Mouse (Mus musculus) megakaryocyte, embryonic 14.5 days (primary cell): ENCODE measurements around the gene Nkiras1. TPM values are rescaled to one million over a fixed set of nuclear protein-coding genes. Genes with fewer than 3 reads are reported as not detected.
"Not testable (repeated sequence)": the region's sequence is repeated elsewhere in the genome, so short reads cannot be mapped to it uniquely, and the experiment has no call there.

ENCODE experiments used
- H3K27me3 ChIP-seq: replicated peaks from 2 replicates; pipeline ENCODE3; 2012; ENCODE audit warnings: inconsistent platforms
- H3K36me3 ChIP-seq: replicated peaks from 2 replicates; pipeline ENCODE3; 2012; ENCODE audit warnings: low read length, inconsistent platforms, mixed read lengths
- H3K4me1 ChIP-seq: 2 replicates; pipeline ENCODE4 v1.6.1; 2012; ENCODE audit warnings: inconsistent platforms
- H3K4me3 ChIP-seq: replicated peaks from 2 replicates; pipeline ENCODE3; 2012; ENCODE audit warnings: moderate library complexity, mild to moderate bottlenecking, inconsistent platforms
- H3K9me3 ChIP-seq: 2 replicates; pipeline ENCODE4 v1.6.1; 2012; ENCODE audit warnings: inconsistent platforms
- FLI1 ChIP-seq: IDR thresholded peaks from 2 replicates; pipeline ENCODE4 v1.6.1; 2012; ENCODE audit warnings: low read length, inconsistent platforms, mixed read lengths
- GATA1 ChIP-seq: IDR thresholded peaks from 3 replicates; pipeline ENCODE4 v1.6.1; 2012; ENCODE audit warnings: mixed read lengths, low read length, inconsistent platforms, borderline replicate concordance
- polyA plus RNA-seq: library from polyadenylated mRNA; stranded (reverse); fragments of >175 nt; gene quantifications from 2 replicates; pipeline ENCODE4 v1.2.3, GENCODE M21; 2012; ENCODE audit warnings: low replicate concordance; ENCODE audit not compliant: insufficient read depth

Gene Nkiras1
- polyA plus RNA-seq, result 0.51 TPM in 1 of 2 replicates, not detected in the other

GRCm38 (mm10) chr14:18270529-18271441, at the start of gene Nkiras1, which contains the start of gene Rpl15:
Gene Nkiras1 (plus strand): TSS chr14:18271136.
Gene Rpl15 (minus strand): TSS chr14:18271391.
- peak within 1 kb of the TSS; percentile 96 for H3K4me3 ChIP-seq
- H3K9me3 ChIP-seq, result no peaks in the 10 kb centered on the region
- H3K4me1 ChIP-seq, result peaks cover 9% of the 10 kb centered on the region
- TF ChIP-seq FLI1 (peak; percentile 84), GATA1 (no peak)
- no peaks in the 10 kb centered on the region for H3K27me3 ChIP-seq
- peaks cover 42% of the 10 kb centered on the region for H3K36me3 ChIP-seq

- H3K4me1 ChIP-seq, result peaks cover 20% of the 10 kb centered on the region
- peaks cover 3% of the 10 kb centered on the region; the same call in 1 of the 2 replicates for H3K9me3 ChIP-seq
- no peak for TF ChIP-seq GATA1
- no peak for TF ChIP-seq FLI1
- H3K27me3 ChIP-seq, result no peaks in the 10 kb centered on the region
- H3K4me3 ChIP-seq, result no peak overlapping the region
- no peaks in the 10 kb centered on the region for H3K36me3 ChIP-seq
Measured at GRCm38 (mm10) chr14:18221977-18222376, 49.0 kb upstream of the Nkiras1 start.

- H3K4me1 ChIP-seq, H3K27me3 ChIP-seq, H3K9me3 ChIP-seq, H3K4me3 ChIP-seq, H3K36me3 ChIP-seq: not testable (repeated sequence)
Measured at GRCm38 (mm10) chr14:18225431-18225830, 45.5 kb upstream of the Nkiras1 start.

GRCm38 (mm10) chr14:18226181-18226580, 44.8 kb upstream of the Nkiras1 start:
- not testable (repeated sequence) for H3K27me3 ChIP-seq, H3K9me3 ChIP-seq, H3K4me3 ChIP-seq, H3K4me1 ChIP-seq, H3K36me3 ChIP-seq

- H3K4me1 ChIP-seq, result peaks cover 19% of the 10 kb centered on the region
- not testable (repeated sequence) for H3K9me3 ChIP-seq, H3K36me3 ChIP-seq, H3K27me3 ChIP-seq, H3K4me3 ChIP-seq
Measured at GRCm38 (mm10) chr14:18229751-18230150, 41.2 kb upstream of the Nkiras1 start.

- H3K4me1 ChIP-seq, result peaks cover 28% of the 10 kb centered on the region
- H3K27me3 ChIP-seq, H3K9me3 ChIP-seq: not testable (repeated sequence)
Measured at GRCm38 (mm10) chr14:18231866-18232265, 39.1 kb upstream of the Nkiras1 start.

GRCm38 (mm10) chr14:18233076-18233475, 37.9 kb upstream of the Nkiras1 start:
- Histone ChIP-seq H3K36me3 (no peaks in the 10 kb centered on the region), H3K9me3 (no peaks in the 10 kb centered on the region), H3K4me3 (no peak overlapping the region), H3K27me3 (no peaks in the 10 kb centered on the region), H3K4me1 (peaks cover 35% of the 10 kb centered on the region)
- no peak for TF ChIP-seq GATA1
- TF ChIP-seq FLI1, result no peak

More at GRCm38 (mm10) chr14:18231866-18232265, 39.1 kb upstream of the Nkiras1 start:
- H3K4me3 ChIP-seq, H3K36me3 ChIP-seq: not testable (repeated sequence)

- peaks cover 37% of the 10 kb centered on the region for H3K4me1 ChIP-seq
- H3K27me3 ChIP-seq, result no peaks in the 10 kb centered on the region
- TF ChIP-seq FLI1 (no peak), GATA1 (no peak)
- no peaks in the 10 kb centered on the region for H3K36me3 ChIP-seq
- no peaks in the 10 kb centered on the region for H3K9me3 ChIP-seq
- H3K4me3 ChIP-seq, result peak overlapping the region; percentile 86
Measured at GRCm38 (mm10) chr14:18233981-18234960, 36.7 kb upstream of the Nkiras1 start.

- not testable (repeated sequence) for H3K36me3 ChIP-seq, H3K9me3 ChIP-seq, H3K4me3 ChIP-seq, H3K27me3 ChIP-seq
- peaks cover 41% of the 10 kb centered on the region for H3K4me1 ChIP-seq
Measured at GRCm38 (mm10) chr14:18236496-18237235, 34.3 kb upstream of the Nkiras1 start.

- H3K4me3 ChIP-seq, result peak overlapping the region; percentile 96
Measured at GRCm38 (mm10) chr14:18237381-18237780, 33.6 kb upstream of the Nkiras1 start.

More at GRCm38 (mm10) chr14:18237381-18237780, 33.6 kb upstream of the Nkiras1 start:
- Histone ChIP-seq H3K9me3 (no peaks in the 10 kb centered on the region), H3K36me3 (no peaks in the 10 kb centered on the region), H3K27me3 (no peaks in the 10 kb centered on the region), H3K4me1 (peaks cover 41% of the 10 kb centered on the region)
- no peak for TF ChIP-seq GATA1
- no peak for TF ChIP-seq FLI1
